Mouse (Mus musculus): ENCODE measurements around the gene Vasp. TPM values are rescaled to one million over a fixed set of nuclear protein-coding genes. Genes with fewer than 3 reads are reported as not detected.
A peak's percentile ranks its signal among the peaks of the same experiment; 100 is the strongest.

Vasp gene
- polyA plus RNA-seq, 1 experiment from 2014 or later = 62.3 TPM

DNA sequence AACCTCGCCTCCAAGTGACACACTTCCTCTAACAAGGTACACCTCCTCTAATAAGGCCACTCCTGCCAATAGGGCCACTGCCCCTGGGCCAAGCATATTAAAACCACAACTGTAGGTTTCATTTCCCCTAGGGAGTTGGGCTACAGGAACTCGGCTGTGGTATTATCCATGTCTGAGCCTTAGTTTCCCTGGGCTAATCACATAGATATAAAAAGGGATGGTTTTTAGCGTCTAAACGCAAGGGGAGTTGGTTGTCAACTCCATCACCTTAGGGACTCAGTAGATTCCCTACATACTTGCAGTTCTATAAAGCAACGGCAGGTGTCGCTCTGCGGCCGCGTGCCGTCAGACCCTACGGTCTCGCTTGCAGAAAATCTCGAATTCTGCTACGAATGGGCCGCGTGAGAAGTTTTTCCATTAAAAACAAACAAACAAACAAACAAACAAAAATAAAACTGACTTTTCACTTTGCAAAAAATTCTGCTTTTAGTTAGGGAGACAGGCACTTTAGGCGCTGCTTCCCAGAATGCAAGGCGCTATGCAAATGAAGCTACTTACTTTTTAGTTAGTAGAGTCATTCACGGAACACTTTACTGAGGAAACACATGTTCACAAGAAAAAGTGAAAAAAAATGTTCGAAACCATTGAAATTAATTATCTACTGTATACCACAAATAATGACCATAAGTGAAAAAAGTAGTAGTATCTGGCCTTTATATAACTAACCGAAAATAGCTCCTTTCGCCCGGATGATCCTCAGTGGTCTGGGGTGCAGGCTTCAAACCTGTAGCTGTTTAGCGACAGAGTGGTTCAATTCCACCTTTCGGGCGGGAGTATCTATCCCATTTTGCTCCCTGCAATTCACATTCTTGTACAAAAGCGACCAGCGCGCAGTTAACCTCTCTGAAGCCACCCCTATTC is 29.1 kb upstream of the Vasp start:
- no peak overlapping the region for H3K27ac ChIP-seq (replicated peaks; ENCODE audit: low read depth, low read length)
- no peaks in the 10 kb centered on the region for H3K4me1 ChIP-seq (ENCODE audit: control insufficient read depth, insufficient read depth, low read length)
- peak overlapping the region; percentile 28 for H3K4me3 ChIP-seq (ENCODE audit: low read depth, low read length)
- no peaks in the 10 kb centered on the region for H3K9me3 ChIP-seq (ENCODE audit: control insufficient read depth, low read length)
- H3K4me2 ChIP-seq (ENCODE audit: low read depth, severe bottlenecking) = peak overlapping the region; percentile 21; the same call in 1 of the 2 replicates
- peak; percentile 66 for ATAC-seq (ENCODE audit: insufficient number of reproducible peaks, low FRiP score, low TSS enrichment, low read depth)
- peaks cover 43% of the 10 kb centered on the region for H3K27me3 ChIP-seq (ENCODE audit: control insufficient read depth, insufficient read depth, low read length)
- peak; percentile 87 for DNase-seq (ENCODE audit: low spot score)
- H3K9ac ChIP-seq (ENCODE audit: low read length) = no peak overlapping the region
- WGBS = under 1% methylated on average over 29 of the region's 29 CpGs
- H3K36me3 ChIP-seq (ENCODE audit: control insufficient read depth, insufficient read depth, low read length) = no peaks in the 10 kb centered on the region

DNA sequence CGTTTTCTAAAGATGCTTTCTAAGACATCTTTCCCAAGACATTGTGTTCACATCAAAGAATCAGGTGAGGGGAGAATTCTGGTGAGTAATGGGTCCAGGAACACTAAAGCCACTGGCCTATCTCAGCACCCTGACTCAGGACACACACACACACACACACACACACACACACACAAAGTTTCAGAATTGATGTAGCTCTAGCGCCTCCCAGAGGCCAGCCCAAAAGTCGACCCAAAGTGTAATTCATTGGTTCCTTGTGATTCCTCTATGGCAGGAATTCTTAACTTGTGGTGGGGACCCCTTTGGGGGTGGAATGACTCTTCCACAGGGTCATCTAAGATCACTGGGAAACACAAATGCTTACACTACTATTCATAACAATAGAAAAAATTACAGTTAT is 27.6 kb upstream of the Vasp start:
- Histone ChIP-seq H3K4me3 (ENCODE audit: low read depth, low read length) (no peak overlapping the region), H3K27me3 (ENCODE audit: control insufficient read depth, insufficient read depth, low read length) (peaks cover 27% of the 10 kb centered on the region), H3K27ac (replicated peaks; ENCODE audit: low read depth, low read length) (no peak overlapping the region), H3K4me2 (ENCODE audit: low read depth, severe bottlenecking) (no peak overlapping the region), H3K9me3 (ENCODE audit: control insufficient read depth, low read length) (no peaks in the 10 kb centered on the region), H3K4me1 (ENCODE audit: control insufficient read depth, insufficient read depth, low read length) (no peaks in the 10 kb centered on the region), H3K36me3 (ENCODE audit: control insufficient read depth, insufficient read depth, low read length) (no peaks in the 10 kb centered on the region), H3K9ac (ENCODE audit: low read length) (no peak overlapping the region)
- ATAC-seq (ENCODE audit: insufficient number of reproducible peaks, low FRiP score, low TSS enrichment, low read depth) (no peak), DNase-seq (ENCODE audit: low spot score) (peak; percentile 58)
- 23% methylated on average over 3 of the region's 3 CpGs for WGBS

DNA sequence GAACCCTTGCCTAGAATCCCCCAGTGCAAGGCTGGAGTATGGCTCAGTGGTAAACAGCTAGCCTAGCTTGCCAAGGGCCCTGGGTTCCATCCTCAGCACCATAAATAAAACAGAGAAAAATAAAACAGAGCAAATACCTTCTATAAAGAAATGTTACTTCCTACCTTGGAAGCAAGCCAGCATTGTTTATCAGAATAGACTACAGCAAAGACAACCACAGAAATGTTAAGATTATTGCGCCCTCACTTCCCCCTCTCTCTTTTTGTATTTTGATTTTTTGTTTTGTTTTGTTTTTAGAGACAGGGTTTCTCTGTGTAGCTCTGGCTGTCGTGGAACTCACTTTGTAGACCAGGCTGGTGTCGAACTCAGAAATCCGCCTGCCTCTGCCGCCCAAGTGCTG is 26.2 kb upstream of the Vasp start:
- no peaks in the 10 kb centered on the region for H3K9me3 ChIP-seq (ENCODE audit: control insufficient read depth, low read length)
- no peak for ATAC-seq (ENCODE audit: insufficient number of reproducible peaks, low FRiP score, low TSS enrichment, low read depth)
- H3K4me3 ChIP-seq (ENCODE audit: low read depth, low read length) = no peak overlapping the region
- WGBS = 89% methylated on average over 5 of the region's 5 CpGs
- peaks cover 14% of the 10 kb centered on the region for H3K27me3 ChIP-seq (ENCODE audit: control insufficient read depth, insufficient read depth, low read length)
- H3K36me3 ChIP-seq (ENCODE audit: control insufficient read depth, insufficient read depth, low read length) = no peaks in the 10 kb centered on the region
- no peak overlapping the region for H3K27ac ChIP-seq (replicated peaks; ENCODE audit: low read depth, low read length)
- no peak for DNase-seq (ENCODE audit: low spot score)
- no peaks in the 10 kb centered on the region for H3K4me1 ChIP-seq (ENCODE audit: control insufficient read depth, insufficient read depth, low read length)
- no peak overlapping the region for H3K4me2 ChIP-seq (ENCODE audit: low read depth, severe bottlenecking)
- no peak overlapping the region for H3K9ac ChIP-seq (ENCODE audit: low read length)

DNA sequence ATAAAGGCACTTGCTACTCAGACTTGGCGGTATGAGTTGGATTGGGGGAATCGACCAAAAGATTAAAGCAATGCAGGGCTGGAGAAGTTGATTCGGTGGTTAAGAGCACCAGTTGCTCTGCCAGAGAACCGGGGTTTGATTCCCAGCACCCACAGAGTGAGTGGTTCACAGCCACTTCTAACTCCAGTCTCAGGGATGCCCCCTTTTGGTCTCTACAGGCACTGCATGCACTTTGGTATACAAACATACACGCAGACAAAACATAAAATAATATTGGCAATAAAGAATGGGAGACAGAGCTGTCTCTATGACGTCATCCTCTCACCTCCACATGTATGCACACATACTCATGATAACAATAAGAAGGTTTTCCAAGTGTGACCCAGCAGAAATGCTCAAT is 25.4 kb upstream of the Vasp start:
- DNase-seq (ENCODE audit: low spot score) = no peak
- H3K4me1 ChIP-seq (ENCODE audit: control insufficient read depth, insufficient read depth, low read length) = no peaks in the 10 kb centered on the region
- no peaks in the 10 kb centered on the region for H3K36me3 ChIP-seq (ENCODE audit: control insufficient read depth, insufficient read depth, low read length)
- ATAC-seq (ENCODE audit: insufficient number of reproducible peaks, low FRiP score, low TSS enrichment, low read depth) = no peak
- no peak overlapping the region for H3K4me3 ChIP-seq (ENCODE audit: low read depth, low read length)
- H3K9ac ChIP-seq (ENCODE audit: low read length) = no peak overlapping the region
- H3K9me3 ChIP-seq (ENCODE audit: control insufficient read depth, low read length) = no peaks in the 10 kb centered on the region
- H3K4me2 ChIP-seq (ENCODE audit: low read depth, severe bottlenecking) = no peak overlapping the region
- 86% methylated on average over 6 of the region's 6 CpGs for WGBS
- peaks cover 7% of the 10 kb centered on the region for H3K27me3 ChIP-seq (ENCODE audit: control insufficient read depth, insufficient read depth, low read length)
- H3K27ac ChIP-seq (replicated peaks; ENCODE audit: low read depth, low read length) = no peak overlapping the region

DNA sequence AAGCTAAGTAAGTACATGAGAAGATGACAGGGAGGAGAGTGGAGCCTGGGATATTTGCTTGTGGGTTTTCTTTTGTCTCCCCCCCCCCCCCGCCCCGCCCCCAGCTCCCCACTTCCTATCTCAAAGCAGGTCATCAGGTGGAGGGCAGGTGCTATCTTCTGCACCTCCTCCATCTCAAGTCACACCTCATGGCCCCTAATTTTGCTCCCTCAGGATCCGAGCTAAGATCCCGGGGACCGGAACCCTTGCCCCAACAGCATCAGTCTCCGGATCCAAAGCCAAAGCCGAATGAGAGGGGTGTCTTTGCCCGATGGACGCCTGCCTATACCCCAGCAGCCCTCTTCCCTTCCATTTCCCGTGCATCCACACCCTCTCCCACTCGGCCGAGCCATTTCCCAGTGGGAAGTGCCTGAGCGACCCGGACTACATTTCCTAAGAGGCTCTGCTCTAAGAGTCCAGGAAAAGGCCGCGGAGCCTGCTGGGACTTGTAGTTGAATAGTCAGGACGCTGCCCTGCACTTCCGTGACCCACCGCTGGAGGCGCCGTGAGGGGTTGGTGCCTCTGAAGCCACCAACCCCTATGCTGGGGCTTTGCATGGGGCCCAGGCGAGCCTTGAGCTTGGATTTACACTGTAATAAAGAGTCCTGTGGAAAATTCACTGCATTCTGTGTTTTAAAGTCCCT is 24.0 kb upstream of the Vasp start:
- Histone ChIP-seq H3K9me3 (ENCODE audit: control insufficient read depth, low read length) (no peaks in the 10 kb centered on the region), H3K36me3 (ENCODE audit: control insufficient read depth, insufficient read depth, low read length) (no peaks in the 10 kb centered on the region), H3K27me3 (ENCODE audit: control insufficient read depth, insufficient read depth, low read length) (no peaks in the 10 kb centered on the region), H3K4me1 (ENCODE audit: control insufficient read depth, insufficient read depth, low read length) (peaks cover 7% of the 10 kb centered on the region; the same call in 1 of the 2 replicates), H3K9ac (ENCODE audit: low read length) (peak overlapping the region; percentile 53), H3K4me2 (ENCODE audit: low read depth, severe bottlenecking) (peak overlapping the region; percentile 50), H3K27ac (replicated peaks; ENCODE audit: low read depth, low read length) (no peak overlapping the region), H3K4me3 (ENCODE audit: low read depth, low read length) (peak overlapping the region; percentile 25)
- peak; percentile 100 for DNase-seq (ENCODE audit: low spot score)
- WGBS = 12% methylated on average over 20 of the region's 22 CpGs
- ATAC-seq (ENCODE audit: insufficient number of reproducible peaks, low FRiP score, low TSS enrichment, low read depth) = peak; percentile 69

DNA sequence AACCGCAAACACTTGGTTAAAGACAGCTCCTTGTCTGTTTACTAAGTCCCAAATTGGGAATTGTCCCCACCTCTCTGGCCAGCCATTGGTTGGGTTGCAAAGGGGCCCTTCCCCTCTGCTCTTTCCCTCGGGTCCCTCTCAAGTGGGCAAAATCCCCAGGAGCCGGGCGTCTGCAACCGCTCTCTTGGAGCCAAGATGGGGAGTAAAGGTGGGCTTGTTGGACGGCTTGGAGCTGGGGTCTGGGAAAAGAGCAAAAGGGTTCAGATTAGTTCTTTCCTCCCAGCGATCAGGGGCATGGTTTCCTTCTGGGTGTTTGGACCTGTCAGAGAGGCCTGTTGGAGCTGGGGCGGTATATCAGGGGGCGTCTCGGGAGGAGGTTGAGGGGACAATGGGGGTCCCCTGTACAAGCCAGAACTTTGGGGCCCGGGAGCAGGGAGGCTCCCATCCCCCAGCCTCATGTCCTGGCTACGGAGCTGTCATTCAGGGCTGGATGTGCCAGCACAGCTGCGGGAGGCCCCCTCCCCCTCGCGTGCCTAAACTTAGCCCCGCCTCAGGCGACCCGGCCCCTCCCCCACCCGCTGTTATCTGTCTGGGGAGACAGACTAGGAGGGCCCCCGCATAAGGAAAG is 19.5 kb upstream of the Vasp start:
- ATAC-seq (ENCODE audit: insufficient number of reproducible peaks, low FRiP score, low TSS enrichment, low read depth) (peak; percentile 24; the same call in 1 of the 2 replicates), DNase-seq (ENCODE audit: low spot score) (peak; percentile 41)
- Histone ChIP-seq H3K4me2 (ENCODE audit: low read depth, severe bottlenecking) (peak overlapping the region; percentile 42), H3K4me3 (ENCODE audit: low read depth, low read length) (peak overlapping the region; percentile 20), H3K4me1 (ENCODE audit: control insufficient read depth, insufficient read depth, low read length) (peaks cover 7% of the 10 kb centered on the region; the same call in 1 of the 2 replicates), H3K9ac (ENCODE audit: low read length) (peak overlapping the region; percentile 23; the same call in 1 of the 2 replicates), H3K9me3 (ENCODE audit: control insufficient read depth, low read length) (no peaks in the 10 kb centered on the region), H3K27me3 (ENCODE audit: control insufficient read depth, insufficient read depth, low read length) (no peaks in the 10 kb centered on the region), H3K27ac (replicated peaks; ENCODE audit: low read depth, low read length) (no peak overlapping the region), H3K36me3 (ENCODE audit: control insufficient read depth, insufficient read depth, low read length) (no peaks in the 10 kb centered on the region)
- under 1% methylated on average over 20 of the region's 20 CpGs for WGBS

DNA sequence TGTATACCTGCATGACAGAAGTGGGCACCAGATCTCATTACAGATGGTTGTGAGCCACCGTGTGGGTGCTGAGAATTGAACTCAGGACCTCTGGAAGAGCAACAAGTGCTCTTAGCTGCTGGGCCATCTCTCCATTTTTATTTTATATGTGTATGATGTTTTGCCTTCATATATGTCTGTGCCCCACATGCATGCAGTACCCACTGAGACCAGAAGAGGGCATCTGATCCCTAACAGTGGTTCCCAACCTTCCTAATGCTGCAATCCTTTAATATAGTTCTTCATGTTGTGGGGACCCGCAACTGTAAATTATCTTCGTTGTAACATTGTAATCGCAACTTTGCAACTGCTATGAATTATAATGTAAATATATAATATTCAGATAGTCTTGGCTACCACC is 13.1 kb upstream of the Vasp start:
- Histone ChIP-seq H3K36me3 (ENCODE audit: control insufficient read depth, insufficient read depth, low read length) (no peaks in the 10 kb centered on the region), H3K4me3 (ENCODE audit: low read depth, low read length) (no peak overlapping the region), H3K9ac (ENCODE audit: low read length) (no peak overlapping the region), H3K9me3 (ENCODE audit: control insufficient read depth, low read length) (no peaks in the 10 kb centered on the region), H3K4me1 (ENCODE audit: control insufficient read depth, insufficient read depth, low read length) (peaks cover 6% of the 10 kb centered on the region; the same call in 1 of the 2 replicates), H3K27me3 (ENCODE audit: control insufficient read depth, insufficient read depth, low read length) (peaks cover 27% of the 10 kb centered on the region), H3K4me2 (ENCODE audit: low read depth, severe bottlenecking) (no peak overlapping the region), H3K27ac (replicated peaks; ENCODE audit: low read depth, low read length) (no peak overlapping the region)
- DNase-seq (ENCODE audit: low spot score) (peak; percentile 75), ATAC-seq (ENCODE audit: insufficient number of reproducible peaks, low FRiP score, low TSS enrichment, low read depth) (no peak)
- 37% methylated on average over 4 of the region's 4 CpGs for WGBS

DNA sequence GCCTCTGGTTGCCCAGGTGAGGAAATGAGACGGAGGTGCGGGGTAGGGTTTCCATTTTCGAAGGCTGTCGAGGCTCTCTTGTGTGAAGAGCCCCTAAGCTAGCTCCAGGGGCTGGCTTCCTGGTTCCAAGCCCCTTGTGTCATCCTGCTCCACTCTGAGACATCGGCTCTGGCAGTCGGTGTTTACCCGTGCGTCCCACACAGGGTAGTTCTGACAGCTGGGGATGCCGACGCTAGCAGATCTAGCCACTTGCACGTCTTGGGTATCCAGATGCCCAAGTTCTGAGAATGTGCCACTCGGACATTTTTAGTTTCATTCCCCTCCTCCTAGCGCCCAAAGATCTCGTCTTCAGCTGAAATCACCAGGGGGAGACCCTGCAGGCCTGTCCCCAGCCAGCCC is 11.8 kb upstream of the Vasp start:
- WGBS = 44% methylated on average over 14 of the region's 14 CpGs
- Histone ChIP-seq H3K4me2 (ENCODE audit: low read depth, severe bottlenecking) (no peak overlapping the region), H3K9me3 (ENCODE audit: control insufficient read depth, low read length) (0 out of 2 replicates have a peak, but pooled peaks cover 3% of the 10 kb centered on the region), H3K4me3 (ENCODE audit: low read depth, low read length) (no peak overlapping the region), H3K27ac (replicated peaks; ENCODE audit: low read depth, low read length) (no peak overlapping the region), H3K9ac (ENCODE audit: low read length) (no peak overlapping the region), H3K27me3 (ENCODE audit: control insufficient read depth, insufficient read depth, low read length) (peaks cover 40% of the 10 kb centered on the region), H3K4me1 (ENCODE audit: control insufficient read depth, insufficient read depth, low read length) (peaks cover 11% of the 10 kb centered on the region; the same call in 1 of the 2 replicates), H3K36me3 (ENCODE audit: control insufficient read depth, insufficient read depth, low read length) (no peaks in the 10 kb centered on the region)
- no peak for DNase-seq (ENCODE audit: low spot score)
- no peak for ATAC-seq (ENCODE audit: insufficient number of reproducible peaks, low FRiP score, low TSS enrichment, low read depth)
